Comparison of ENCODE assay signal across 8 mouse cellular contexts in genomic region chr5:102074086-102074485, GRCm38 (mm10). TPM values are rescaled to one million over a fixed set of nuclear protein-coding genes. Genes with fewer than 3 reads are reported as not detected.
DNase-seq lines count a peak whose midpoint lies in the region; ATAC-seq lines count a peak whose summit lies in the region.

No protein-coding gene starts in this region.

- WGBS in midbrain, embryonic 11.5 days: 0% methylated on average over 1 of the region's 1 CpGs
- WGBS in midbrain, embryonic 15.5 days: 0% methylated on average over 1 of the region's 1 CpGs

- intact Hi-C loops in gastrocnemius, postnatal 14 days (cut with DNase I; ENCODE audit: low total_unique reads): no loop called here
- intact Hi-C loops in left cerebral cortex, postnatal 36 days (cut with DNase I): loop anchor here (5.0 kb wide), 3 partner anchors 62 to 182 kb away; no protein-coding TSS in a partner anchor

- peak; percentile 39 for DNase-seq in CD4-positive, CD25-positive, alpha-beta regulatory T cell, adult 2 months (ENCODE audit: low read depth, low spot score)
- DNase-seq in midbrain, embryonic 11.5 days (ENCODE audit: low spot score, missing footprints): peak; percentile 95
- peak; percentile 42 for DNase-seq in c-Kit-negative CD71-positive TER-119-positive erythroid progenitor cells, embryonic 14.5 days (ENCODE audit: low read depth, low spot score)
- DNase-seq in gastrocnemius, postnatal 14 days: peak; percentile 47
- DNase-seq in left cerebral cortex, postnatal 36 days (ENCODE audit: low spot score in 2 of 2): peak; percentile 26 to 56
- peak; percentile 81 for DNase-seq in right cerebral cortex, postnatal 4 days

- ATAC-seq in CD4-positive, CD25-positive, alpha-beta regulatory T cell, adult 4 months: no peak
- no peak for ATAC-seq in midbrain, embryonic 11.5 days (ENCODE audit: low FRiP score)
- no peak for ATAC-seq in midbrain, embryonic 15.5 days (replicated peaks)

- H3K9me3 ChIP-seq in midbrain, embryonic 11.5 days (ENCODE audit: control insufficient read depth, low read length): no peaks in the 10 kb centered on the region
- H3K9me3 ChIP-seq in midbrain, embryonic 15.5 days: no peaks in the 10 kb centered on the region

- no peak overlapping the region for H3K4me2 ChIP-seq in midbrain, embryonic 11.5 days
- H3K4me2 ChIP-seq in midbrain, embryonic 15.5 days: no peak overlapping the region

- peaks cover 5% of the 10 kb centered on the region; the same call in 1 of the 2 replicates for H3K4me1 ChIP-seq in midbrain, embryonic 11.5 days (ENCODE audit: control insufficient read depth, insufficient read depth, low read length)
- peaks cover 26% of the 10 kb centered on the region for H3K4me1 ChIP-seq in midbrain, embryonic 15.5 days

- H3K27ac ChIP-seq in midbrain, embryonic 11.5 days (ENCODE audit: low read depth, low read length): no peak overlapping the region
- no peak overlapping the region for H3K27ac ChIP-seq in midbrain, embryonic 15.5 days

- no peak overlapping the region for H3K9ac ChIP-seq in midbrain, embryonic 11.5 days (ENCODE audit: low read length)
- H3K9ac ChIP-seq in midbrain, embryonic 15.5 days: no peak overlapping the region

- no peaks in the 10 kb centered on the region for H3K27me3 ChIP-seq in midbrain, embryonic 11.5 days (ENCODE audit: control insufficient read depth, insufficient read depth, low read length)
- H3K27me3 ChIP-seq in midbrain, embryonic 15.5 days (replicated peaks): no peaks in the 10 kb centered on the region

- H3K36me3 ChIP-seq in midbrain, embryonic 11.5 days (ENCODE audit: control insufficient read depth, insufficient read depth, low read length): no peaks in the 10 kb centered on the region
- H3K36me3 ChIP-seq in midbrain, embryonic 15.5 days (replicated peaks): no peaks in the 10 kb centered on the region

- H3K4me3 ChIP-seq in midbrain, embryonic 11.5 days (ENCODE audit: low read depth, low read length): no peak overlapping the region
- H3K4me3 ChIP-seq in midbrain, embryonic 15.5 days: no peak overlapping the region

RNA-seq across cellular contexts. Expression of gene Wdfy3, which starts 4.4 kb away (rescaled TPM):
- under 1 TPM in 1 of 2 experiments, not detected in 1; 0.03 TPM for polyA plus RNA-seq in CD4-positive, CD25-positive, alpha-beta regulatory T cell, adult 4 months (2017; shearing (Covaris generic))
- polyA plus RNA-seq in midbrain, embryonic 11.5 days (2014; fragmentation: Nextera tagmentation; extraction: Ambion mirVana): 24.9 and 25.9 TPM in 2 replicates
- 32.0 and 33.5 TPM in 2 replicates for polyA plus RNA-seq in midbrain, embryonic 15.5 days (2015; fragmentation: Nextera tagmentation; extraction: Ambion mirVana)
- total RNA-seq in gastrocnemius, postnatal 14 days (2021): 10 to 100 TPM; 21.5 to 23.0 TPM
- 100 to 1,000 TPM; 129 to 140 TPM for total RNA-seq in left cerebral cortex, postnatal 36 days (2021)

Comparison
In these comparisons a context has a peak if more than half of its experiments do, and no peak if none do; other contexts are left out.
1. DNase-seq: peak in every context shown above with its lines; median percentile 95 in midbrain, embryonic 11.5 days; 81 in right cerebral cortex, postnatal 4 days; 47 in gastrocnemius, postnatal 14 days; 42 in c-Kit-negative CD71-positive TER-119-positive erythroid progenitor cells, embryonic 14.5 days; 41 in left cerebral cortex, postnatal 36 days; 39 in CD4-positive, CD25-positive, alpha-beta regulatory T cell, adult 2 months.
2. RNA of gene Wdfy3, which starts 4.4 kb away (polyA plus RNA-seq): 32.0 to 33.5 TPM in midbrain, embryonic 15.5 days and 24.9 to 25.9 TPM in midbrain, embryonic 11.5 days; 0.03 TPM in CD4-positive, CD25-positive, alpha-beta regulatory T cell, adult 4 months; every median in the first group is over 10 times any median in the second.